Mouse (Mus musculus) fat pad, adult 2 months (tissue): ENCODE data around the gene Fads2.

Source experiments
- DNase-seq: peaks from one replicate; pipeline ENCODE4 v3.0.0-alpha.2; 2011; ENCODE audit warnings: low read depth, low spot score; ENCODE audit errors: extremely low read depth

Fads2 gene

DNA sequence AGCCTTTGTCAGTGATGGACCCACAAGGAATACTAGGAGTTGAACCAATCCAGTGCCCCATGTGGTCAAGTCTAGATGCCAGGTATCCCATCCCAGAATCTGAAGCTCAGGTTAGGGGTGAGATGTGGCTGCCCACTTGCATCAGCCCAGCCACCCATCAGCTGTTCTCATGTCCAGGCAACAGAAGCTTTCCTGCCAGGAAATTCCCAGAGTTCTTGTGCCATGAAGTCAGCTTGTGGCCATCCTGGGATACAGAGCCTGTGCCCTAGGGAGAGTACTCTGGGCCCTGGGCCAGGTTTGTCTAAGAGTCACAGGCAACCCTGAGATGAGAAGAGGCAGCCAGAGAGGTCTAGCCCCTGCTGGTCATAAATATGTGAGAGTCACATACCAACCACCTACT, 57.9 kb downstream of the Fads2 start:
- no peak for DNase-seq

DNA sequence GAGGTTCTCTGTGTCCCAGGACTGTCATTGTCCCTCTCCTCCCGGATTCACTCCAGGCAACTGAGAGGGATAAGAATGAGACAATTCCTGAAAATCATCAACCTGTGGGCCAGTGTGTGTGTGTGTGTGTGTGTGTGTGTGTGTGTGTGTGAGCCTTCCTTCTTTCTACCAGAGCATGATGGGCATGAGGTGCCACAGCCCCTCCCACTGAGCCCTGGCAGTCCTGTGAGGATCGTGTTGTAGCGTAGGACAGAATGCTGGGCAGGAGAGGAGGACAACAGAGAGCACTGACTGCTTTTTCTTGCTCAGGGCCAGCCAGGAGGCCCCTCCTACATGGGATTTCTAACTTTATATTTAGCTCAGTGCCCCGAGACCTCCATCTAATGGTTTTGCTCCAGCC, 58.7 kb downstream of the Fads2 start:
- no peak for DNase-seq

DNA sequence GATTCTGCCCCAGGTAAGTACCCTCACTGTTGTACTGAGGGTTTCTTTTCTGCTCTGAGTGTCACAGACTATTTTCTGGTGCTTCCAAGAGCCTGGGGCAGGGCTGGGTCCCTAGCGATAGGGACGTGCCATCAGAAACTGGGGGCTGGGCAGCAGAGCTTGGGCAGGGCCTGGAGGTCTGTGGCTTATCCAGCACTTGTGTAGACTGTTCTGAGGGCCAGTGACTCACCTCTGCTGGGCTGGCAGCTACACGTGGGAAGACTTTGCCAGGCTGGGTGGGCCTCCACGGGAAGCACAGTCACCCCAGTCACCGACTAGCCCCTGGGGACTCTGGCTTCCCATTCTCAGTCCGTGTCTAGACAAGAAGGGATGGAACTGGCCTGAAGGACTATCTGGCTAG, 59.3 kb downstream of the Fads2 start:
- DNase-seq, result no peak

DNA sequence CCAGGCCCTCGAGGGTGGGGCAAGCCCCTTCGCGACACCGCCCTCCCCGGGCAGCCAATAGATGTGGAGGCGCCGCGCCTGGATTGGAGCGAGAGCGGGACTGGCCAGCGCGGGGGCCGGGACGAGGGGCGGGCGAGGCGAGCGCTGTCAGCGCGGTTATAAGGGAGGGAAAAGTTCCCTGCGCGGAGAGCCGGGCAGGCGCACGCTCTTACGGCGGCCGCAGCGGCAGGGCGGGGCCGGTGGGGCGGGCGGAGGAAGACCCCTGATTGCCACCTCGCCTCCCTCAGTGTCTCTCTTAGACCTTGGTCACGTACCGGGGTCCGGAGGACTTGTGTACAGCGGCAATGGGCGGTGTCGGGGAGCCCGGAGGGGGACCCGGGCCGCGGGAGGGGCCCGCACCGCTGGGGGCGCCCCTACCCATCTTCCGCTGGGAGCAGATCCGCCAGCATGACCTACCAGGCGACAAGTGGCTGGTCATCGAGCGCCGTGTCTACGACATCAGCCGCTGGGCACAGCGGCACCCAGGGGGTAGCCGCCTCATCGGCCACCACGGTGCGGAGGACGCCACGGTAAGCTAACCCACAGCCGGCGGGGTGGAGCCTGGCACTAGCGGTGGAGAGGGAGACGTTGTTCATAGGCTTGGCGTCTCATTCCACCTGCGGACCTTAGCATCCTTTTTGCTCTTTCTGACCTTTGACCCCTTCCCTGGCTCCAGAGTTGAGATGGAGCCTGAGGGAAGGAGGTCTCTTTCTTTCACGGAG, 60.0 kb downstream of the Fads2 start, which contains the start of gene Fads3:
TSS of gene Fads3 (plus strand) at position 182 of the 761 bp plus-strand sequence.
- no peak for DNase-seq

DNA sequence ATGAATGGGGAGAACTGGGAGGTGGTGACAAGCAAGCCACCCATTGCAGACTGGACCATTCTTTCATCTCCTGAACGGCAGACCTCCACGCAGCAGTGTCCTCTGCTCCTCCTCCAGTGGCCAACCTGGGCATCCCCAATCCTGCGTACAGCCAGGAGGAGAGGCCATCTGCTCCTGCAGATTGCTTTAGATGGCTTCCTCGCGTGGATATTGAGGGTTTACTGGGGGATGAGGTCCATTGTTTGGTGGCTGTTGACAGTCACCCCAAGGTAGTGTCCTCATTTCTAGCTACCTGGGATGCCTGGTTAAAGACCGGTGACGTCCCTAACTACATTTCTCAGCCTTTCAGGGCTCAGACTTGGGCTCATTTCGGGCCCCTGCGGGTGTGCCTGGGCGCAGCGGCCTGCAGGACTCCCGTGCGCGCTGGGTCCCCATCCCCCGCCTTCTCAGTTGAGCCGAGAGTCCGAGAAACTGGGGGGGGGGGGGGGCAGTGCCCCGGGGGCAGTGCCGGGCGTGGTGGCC, 60.6 kb downstream of the Fads2 start:
- no peak for DNase-seq

DNA sequence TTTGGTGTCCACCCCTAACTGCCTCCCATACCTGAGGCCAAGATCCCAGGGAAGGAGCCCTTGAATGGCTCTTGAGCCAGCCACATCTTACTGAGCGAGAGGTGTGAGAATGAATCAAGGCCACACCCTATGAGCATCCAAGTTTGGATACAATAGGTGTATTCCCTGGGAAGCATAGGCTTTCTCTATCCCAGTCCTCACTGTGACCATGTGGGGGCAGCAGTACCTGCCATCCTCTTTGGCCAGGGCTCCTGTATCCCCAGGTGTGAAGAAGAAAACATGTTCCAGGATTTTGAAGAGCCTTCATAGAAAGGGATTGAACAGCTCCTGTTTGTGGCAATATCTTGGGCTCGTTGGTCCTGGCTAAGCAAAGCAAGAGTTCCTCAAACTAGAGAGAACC, 61.9 kb downstream of the Fads2 start:
- no peak for DNase-seq

DNA sequence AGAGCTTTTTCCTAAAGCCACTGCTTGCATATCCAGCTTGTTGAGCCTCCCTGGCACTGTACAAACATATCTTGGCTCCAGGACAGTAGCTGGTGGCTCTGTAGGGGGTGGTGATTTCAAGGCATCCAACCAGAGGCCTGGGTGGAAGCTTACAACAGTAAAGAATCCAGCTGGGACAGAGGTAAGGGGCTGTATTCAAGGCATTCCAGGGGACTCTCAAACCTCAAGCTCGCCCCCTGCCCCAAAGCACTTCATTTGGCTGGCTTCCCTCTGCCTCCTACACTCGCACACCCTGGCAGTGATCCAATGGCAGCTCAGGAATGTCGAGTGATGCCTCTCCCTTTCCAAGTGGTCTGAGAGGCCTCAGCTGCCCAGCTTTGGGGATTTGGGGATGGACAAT, 62.6 kb downstream of the Fads2 start:
- no peak for DNase-seq

DNA sequence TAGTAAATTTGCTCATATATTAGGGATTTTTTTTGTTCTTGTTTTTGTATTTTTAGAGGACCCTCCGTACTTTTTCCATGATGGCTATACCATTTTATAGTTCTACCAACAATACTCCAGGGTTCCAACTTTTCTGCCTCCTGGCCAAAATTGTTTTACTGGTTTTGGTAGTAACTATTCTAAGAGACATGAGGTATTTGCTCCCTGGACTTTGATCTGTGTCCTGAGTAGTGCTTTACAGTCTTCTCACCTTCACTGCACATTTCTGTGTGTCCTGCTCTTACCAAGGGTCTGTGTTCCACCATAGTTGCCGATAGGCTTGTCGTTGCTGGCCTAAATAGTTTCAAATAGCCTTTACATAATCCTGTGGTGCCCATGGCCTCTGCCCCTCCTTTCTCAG, 63.2 kb downstream of the Fads2 start:
- no peak for DNase-seq

DNA sequence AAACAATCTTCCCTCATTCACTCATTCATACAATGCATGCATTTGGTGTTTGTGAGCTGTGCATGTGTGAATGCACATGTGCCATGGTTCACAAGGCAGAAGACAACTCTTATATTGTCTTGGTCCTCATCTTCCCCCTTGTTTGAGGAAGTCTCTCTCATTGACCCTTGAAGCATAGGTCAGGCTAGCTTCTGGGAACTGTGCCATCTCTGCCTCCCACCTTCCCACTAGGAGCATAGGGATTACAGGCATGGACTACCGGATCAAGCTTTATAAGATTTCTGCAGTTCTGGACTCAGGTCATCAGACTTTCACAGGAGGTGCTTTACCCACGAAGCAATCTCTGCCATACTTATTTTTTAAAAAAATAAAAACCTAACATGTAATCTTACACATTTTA, 64.0 kb downstream of the Fads2 start:
- no peak for DNase-seq

DNA sequence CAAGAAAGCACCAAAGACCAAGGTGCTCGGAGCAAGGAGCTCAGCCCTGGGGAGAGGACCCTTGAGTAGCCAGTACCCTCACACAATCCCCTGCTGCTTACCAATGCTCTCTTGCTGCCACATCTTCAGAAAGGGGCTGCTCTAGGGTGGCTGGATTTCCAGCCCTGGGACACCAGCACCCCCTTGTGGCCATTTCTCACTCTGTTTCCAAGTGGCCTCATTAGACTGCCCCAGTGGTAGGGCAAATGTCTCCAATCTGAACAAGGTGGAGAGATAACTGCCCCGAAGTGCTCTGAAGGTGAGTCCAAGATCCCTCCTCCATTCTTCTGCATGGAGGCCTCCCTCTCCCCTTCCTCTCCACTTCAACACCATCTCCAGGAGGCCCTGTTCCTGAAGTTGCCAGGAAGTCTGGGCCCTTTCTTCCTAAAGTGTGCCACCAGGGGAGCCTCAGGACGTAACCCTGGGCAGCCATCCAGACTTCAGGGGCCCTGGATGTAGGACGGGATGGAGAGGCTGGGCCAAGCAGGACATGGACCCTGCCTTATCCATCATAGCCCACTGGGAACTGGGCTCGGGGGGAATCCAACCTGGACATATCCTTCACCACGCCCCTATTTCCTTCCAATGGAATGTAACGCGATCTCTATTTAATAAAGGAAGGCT, 66.6 kb downstream of the Fads2 start:
- no peak for DNase-seq

DNA sequence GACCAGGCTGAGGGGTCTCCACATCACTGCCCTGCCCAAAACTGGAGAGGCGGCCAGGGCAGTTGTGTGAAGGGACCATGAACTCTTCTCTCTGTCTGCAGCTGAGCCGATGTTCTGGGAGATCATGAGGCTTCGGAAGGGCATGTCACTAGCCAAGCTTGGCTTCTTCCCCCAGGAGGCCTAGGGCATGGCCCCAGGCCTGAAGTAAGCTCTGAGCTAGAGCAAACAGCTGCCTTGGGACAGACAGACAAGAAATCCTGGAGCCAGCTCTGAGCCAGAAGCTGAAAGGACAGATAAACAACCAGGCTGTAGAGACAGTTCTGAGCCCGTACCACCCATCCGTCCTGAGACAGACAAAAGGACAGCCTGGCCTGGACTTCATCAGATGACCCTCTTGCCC, 67.2 kb downstream of the Fads2 start:
- DNase-seq, result no peak

DNA sequence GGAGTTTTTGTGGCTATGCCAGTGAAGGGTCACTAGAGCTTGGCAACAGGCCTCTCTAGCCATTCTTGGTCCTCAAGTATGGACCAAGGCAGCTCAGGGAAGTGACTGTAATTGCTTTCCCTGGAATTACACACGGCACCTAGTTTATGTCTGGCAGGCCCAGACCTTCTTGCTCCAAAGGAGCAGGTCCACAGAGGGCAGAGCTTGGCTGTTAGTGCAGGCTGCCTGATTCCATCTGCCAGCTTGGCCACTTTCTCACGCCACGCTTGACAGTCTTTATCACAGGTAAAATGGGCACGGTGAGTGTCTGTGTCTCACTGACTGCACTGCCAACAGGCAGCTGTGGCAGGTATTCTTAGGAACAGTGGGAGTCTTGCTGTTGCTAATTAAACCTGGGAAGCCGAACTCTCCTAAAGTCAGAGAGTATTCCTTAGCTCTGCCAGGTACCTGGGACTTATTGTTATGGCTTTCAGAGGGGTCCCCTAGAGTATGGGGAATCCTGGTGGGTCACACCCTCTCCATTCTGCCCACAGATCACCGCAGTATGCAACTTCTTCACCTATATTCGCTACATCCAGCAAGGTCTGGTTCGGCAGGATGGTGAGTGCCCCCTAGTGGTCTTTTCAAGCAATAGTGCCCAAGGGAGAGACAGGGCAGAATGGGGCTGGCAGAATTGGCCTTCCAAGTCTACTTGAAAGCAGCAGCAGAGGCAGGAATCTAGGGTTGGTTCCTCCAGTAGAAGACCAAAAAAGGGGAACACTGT, 68.2 kb downstream of the Fads2 start:
- DNase-seq, result no peak

DNA sequence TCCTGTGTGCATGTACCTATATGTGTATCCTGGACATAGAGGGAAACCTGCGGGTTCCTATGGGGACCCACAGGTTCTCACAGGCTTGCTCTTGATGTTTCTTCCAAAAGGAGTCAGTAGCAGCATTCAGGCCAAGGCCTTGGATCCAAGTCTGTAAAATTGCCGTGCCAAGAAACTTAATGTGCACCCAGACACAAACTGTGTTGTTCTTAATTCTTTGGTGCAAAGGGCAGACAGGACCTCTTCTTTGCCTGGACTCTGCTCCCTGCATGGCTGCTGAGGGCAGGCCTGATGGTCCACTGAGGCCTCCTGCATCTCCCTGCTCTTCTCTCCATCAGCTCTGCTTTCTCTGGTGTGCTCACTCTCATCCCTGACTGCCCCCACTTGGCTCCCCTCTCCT, 71.8 kb downstream of the Fads2 start:
- DNase-seq, result no peak

DNA sequence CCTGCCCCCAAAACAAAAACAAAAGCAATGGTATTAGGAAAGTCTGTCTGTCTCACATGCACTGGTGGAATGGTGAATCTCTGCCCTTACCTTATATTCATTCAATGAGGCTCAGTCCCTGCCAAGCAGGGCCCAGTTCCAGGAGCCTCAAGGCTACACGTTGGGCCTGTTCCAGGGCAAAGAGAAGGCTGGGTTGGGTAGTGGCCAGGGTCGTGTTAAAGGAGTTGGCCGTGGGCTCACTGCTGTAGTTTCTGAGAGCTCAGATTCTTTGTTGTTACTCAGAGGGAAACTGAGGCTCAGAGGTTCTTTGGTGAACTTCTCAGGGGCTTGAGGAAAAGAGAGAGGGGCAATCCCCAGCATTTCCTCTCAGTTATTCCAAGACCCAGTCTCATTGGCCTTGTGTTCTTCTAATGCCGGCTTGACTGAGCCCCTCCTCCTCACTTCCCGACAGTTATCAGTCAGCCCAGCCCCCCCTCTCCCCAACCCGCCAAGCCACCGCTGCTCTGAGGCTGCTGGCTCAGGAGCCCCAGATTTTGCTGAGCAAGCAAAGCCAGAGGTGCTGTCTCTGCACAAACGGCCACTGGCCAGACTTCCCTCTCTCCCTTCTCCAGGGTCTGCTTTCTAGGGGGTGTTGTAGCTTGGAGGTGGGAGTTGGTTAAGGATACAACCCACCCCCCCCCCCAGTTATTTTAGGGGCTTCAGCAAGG, 76.2 kb downstream of the Fads2 start:
- DNase-seq, result no peak

DNA sequence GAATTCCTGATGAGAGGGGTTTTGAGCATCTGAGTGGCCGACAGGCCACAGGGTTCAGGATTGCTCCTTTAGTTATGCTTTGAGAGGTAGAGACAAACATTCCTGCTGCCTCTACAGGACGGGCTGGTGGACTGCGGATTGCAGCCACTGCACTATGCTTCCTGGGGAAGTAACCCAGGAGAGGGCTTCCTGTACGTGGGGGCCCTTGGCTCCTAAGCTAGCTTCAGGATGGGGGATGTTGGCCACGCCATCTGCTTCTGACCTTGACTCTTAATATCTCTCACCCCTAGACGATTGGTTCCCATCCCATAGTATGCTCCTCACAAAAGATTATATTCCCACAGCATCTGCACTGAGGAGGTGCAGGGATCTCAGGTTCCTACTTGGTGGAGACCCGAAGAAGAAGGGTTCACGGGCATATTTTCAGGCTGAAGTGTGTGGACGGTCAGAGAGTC, 78.2 kb downstream of the Fads2 start:
- DNase-seq, result no peak

DNA sequence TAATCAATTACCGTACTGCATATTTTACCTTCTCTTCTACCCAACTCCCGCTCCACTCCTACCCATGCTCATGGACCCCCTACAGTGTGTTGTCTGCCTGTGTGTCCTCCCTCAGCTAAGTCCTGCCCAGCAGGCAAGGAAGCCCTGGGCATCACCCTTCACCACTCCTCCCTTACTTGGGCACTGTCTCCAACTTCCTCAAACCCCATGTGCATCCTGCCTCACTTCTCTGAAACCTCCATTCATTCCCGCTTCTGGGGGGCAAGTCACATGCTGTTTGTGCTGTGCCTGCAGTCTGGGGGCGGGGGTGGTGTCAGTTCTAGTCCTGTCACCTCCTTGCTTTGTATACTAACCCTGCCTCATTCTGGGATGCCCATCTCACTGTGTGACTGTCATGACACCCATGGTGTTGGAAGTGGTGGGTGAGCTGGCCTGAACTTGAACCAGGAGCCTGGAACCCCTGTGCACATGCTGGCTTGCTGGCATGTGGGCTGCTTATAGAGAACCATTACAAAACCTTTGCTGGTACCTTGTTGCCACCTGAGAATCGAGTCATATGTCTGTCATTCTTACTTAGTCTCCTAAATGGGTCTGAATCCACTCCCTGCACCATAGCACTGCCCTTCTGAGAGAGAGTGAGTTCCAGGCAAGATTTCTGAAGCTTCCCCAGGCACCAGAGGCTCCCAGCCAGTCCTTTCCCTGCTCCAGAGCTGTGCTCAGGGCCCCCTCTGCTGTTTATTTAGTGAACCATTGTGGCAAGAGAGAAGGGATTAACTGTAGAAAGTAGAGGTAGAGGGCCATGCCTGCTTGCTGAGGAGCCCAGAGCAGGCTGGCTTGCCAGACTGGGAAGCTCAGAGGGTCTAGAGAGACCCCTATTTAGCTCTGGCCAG, 78.9 kb downstream of the Fads2 start:
- DNase-seq, result no peak

DNA sequence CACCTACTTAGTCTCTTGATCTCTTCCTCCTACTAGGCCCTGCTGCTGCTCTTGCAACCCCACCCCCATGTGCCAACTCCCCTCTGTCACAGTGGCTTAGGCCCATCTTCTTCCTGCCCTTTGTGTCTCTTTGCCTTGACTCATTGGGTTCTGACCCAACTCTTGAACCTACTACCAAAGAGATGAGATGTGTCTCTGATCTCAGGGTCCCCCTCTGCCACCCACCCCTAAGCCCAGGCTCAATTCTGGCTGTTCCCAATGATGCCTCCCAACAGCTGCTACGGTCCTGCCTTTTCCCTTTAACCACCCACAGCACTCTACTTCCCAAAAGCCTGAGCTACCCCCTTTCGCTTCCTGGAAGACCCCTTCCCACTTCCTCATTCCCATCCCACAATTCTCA, 79.6 kb downstream of the Fads2 start:
- no peak for DNase-seq

DNA sequence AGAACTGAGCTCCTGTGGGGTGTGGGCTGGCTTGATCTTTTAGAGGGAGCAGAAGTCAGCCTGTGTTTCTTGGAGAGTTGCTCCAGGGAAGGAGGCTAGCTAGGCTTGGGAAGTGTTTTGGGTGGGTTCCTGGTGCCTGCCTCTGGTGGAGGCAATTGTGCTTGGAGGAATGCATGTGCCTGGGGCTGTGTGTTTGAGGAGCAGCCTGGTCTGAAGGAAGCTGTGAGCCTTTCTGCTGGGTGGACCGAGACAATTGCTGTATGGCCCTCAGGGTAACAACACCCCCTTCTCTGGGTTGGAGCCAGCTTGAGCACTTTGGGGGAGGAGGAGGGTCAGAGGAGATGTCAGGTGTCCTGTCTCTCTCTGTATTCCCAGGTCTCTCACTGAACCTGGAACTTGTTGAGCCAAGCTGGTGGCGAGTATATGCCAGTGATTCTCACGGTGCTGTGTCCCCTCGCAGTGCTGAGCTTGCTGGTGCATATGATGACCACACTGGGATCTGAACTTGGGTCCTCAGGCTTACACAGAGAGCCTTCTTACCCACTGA, 82.3 kb downstream of the Fads2 start:
- DNase-seq, result no peak

DNA sequence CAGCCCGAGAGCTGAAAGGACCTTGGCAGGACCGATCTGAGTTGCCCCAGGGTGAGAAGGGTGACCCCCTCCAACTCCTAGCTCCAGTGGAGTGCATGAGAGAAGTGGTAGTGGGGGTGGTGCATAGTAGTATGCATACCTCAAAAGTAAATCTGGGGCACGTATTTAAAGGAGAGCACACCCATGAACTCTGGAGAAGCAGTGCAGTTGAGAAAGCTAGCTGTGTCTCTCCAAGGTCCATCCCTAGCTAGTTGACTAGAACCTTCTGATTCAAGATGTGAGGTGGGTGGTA, 83.1 kb downstream of the Fads2 start:
- no peak for DNase-seq
